Mouse (Mus musculus): Measurements from ENCODE around the gene Trmo. TPM values are rescaled to one million over a fixed set of nuclear protein-coding genes. Genes with fewer than 3 reads are reported as not detected.

Gene Trmo
- polyA plus RNA-seq, 1 experiment from 2014 or later: 8.2 TPM

DNA sequence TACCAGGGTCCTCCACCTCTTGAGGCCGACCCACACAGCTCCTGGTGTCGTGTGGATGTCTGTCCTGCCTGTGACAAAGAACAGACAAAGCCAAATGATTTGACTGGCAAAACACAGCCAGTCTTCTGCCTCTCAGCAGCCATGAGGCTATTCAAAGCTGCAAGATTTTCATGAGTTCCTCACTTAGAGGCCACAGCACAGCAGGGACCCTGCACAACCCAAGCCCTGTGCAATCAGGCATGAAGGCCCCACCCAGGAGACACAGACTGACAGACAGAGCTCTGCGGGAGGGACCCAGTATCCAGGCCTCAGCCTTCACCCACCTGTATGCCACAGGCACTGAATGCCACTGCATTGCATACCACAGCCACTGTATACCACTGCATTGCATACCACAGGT is 60.3 kb downstream of the Trmo start:
- Histone ChIP-seq H3K4me2 (replicated peaks) (no peak overlapping the region), H3K27ac (no peak overlapping the region), H3K9me3 (no peaks in the 10 kb centered on the region), H3K36me3 (no peaks in the 10 kb centered on the region), H3K9ac (no peak overlapping the region), H3K4me1 (no peaks in the 10 kb centered on the region), H3K4me3 (no peak overlapping the region), H3K27me3 (no peaks in the 10 kb centered on the region; the same call in 1 of the 2 replicates)
- 46% methylated on average over 3 of the region's 3 CpGs for WGBS
- no peak for ATAC-seq (ENCODE audit: insufficient number of reproducible peaks, insufficient read depth, low FRiP score, low TSS enrichment)

Other genes starting within 250 kb of the Trmo start
- gene Xpa, start 193.1 kb downstream of the Trmo start, polyA plus RNA-seq (2016; fragmentation: Nextera tagmentation; extraction: Ambion mirVana): 29.4 and 30.0 TPM in 2 replicates
- 1.8 and 3.0 TPM in 2 replicates for gene Foxe1, start 45.8 kb downstream of the Trmo start, polyA plus RNA-seq (2016; fragmentation: Nextera tagmentation; extraction: Ambion mirVana)
- 2.5 and 2.8 TPM in 2 replicates for gene Hemgn, start 24.1 kb upstream of the Trmo start, polyA plus RNA-seq (2016; fragmentation: Nextera tagmentation; extraction: Ambion mirVana)
- 329 and 349 TPM in 2 replicates for gene Anp32b, start 61.5 kb upstream of the Trmo start, polyA plus RNA-seq (2016; fragmentation: Nextera tagmentation; extraction: Ambion mirVana)
- gene Nans, start 99.8 kb upstream of the Trmo start, polyA plus RNA-seq (2016; fragmentation: Nextera tagmentation; extraction: Ambion mirVana): 85.6 and 90.7 TPM in 2 replicates
- gene Trim14, start 146.7 kb upstream of the Trmo start, polyA plus RNA-seq (2016; fragmentation: Nextera tagmentation; extraction: Ambion mirVana): 1.0 and 1.5 TPM in 2 replicates
- 7.3 and 7.9 TPM in 2 replicates for gene Coro2a, start 212.8 kb upstream of the Trmo start, polyA plus RNA-seq (2016; fragmentation: Nextera tagmentation; extraction: Ambion mirVana)

All from embryonic facial prominence, embryonic 12.5 days (tissue).